Mouse (Mus musculus) heart, adult 18-20 months (tissue): ENCODE measurements around the gene Stmn1. TPM values are rescaled to one million over a fixed set of nuclear protein-coding genes. Genes with fewer than 3 reads are reported as not detected.

Experiments used
- DNase-seq, 2 experiments: peaks; one replicate each; pipeline ENCODE4 v3.0.0; 2021 to 2022; ENCODE audit warnings: mixed read lengths in 1 of 2
- microRNA-seq, 2 experiments: library from miRNA; unstranded; fragments of <30 nt; microRNA quantifications; one replicate each; pipeline ENCODE4 v1.2.0; 2022
- total RNA-seq, 2 experiments: library from RNA; stranded (reverse); gene quantifications; 2 replicates each; pipeline ENCODE4 v1.2.3; 2021

Gene Stmn1
- total RNA-seq, 2 experiments from 2014 or later, result 21.3 to 24.5 TPM

- DNase-seq, result no peak
Measured at GRCm38 (mm10) chr4:134514309-134514930, 46.3 kb downstream of the Stmn1 start.

- DNase-seq, result no peak
Measured at GRCm38 (mm10) chr4:134515614-134516013, 47.5 kb downstream of the Stmn1 start.

GRCm38 (mm10) chr4:134516981-134517380, 48.9 kb downstream of the Stmn1 start:
- peak; percentile 64 to 81 for DNase-seq

- no peak for DNase-seq
Measured at GRCm38 (mm10) chr4:134517719-134518118, 49.6 kb downstream of the Stmn1 start.

- DNase-seq, result no peak
Measured at GRCm38 (mm10) chr4:134518541-134518940, 50.4 kb downstream of the Stmn1 start.

- no peak for DNase-seq
Measured at GRCm38 (mm10) chr4:134519281-134519680, 51.2 kb downstream of the Stmn1 start.

Small RNA genes lying within 50 kb of the gene (microRNA-seq; reads per million reads assigned to microRNA genes)
- gene Gm23634, result 1.5 to 3.0 reads per million in 2 experiments

Other genes starting within 250 kb of the Stmn1 start
- not detected for gene Catsper4, start 240.9 kb upstream of the Stmn1 start, total RNA-seq
- 1 to 10 TPM; 3.9 to 6.3 TPM for gene Cnksr1, start 229.9 kb upstream of the Stmn1 start, total RNA-seq
- gene E130218I03Rik, start 224.7 kb upstream of the Stmn1 start, total RNA-seq, result not detected
- gene Zfp593, start 222.7 kb upstream of the Stmn1 start, total RNA-seq, result 1 to 10 TPM; 3.3 to 3.6 TPM
- not detected for gene Gm30191, start 221.4 kb upstream of the Stmn1 start, total RNA-seq
- gene Grrp1, start 214.2 kb upstream of the Stmn1 start, total RNA-seq, result 1 to 10 TPM; 5.1 to 6.3 TPM
- gene Pdik1l, start 180.4 kb upstream of the Stmn1 start, total RNA-seq, result 1 to 10 TPM; 4.8 to 8.0 TPM
- 100 to 1,000 TPM; 195 to 199 TPM for gene Trim63, start 153.2 kb upstream of the Stmn1 start, total RNA-seq
- under 1 TPM; 0.30 to 0.72 TPM for gene Slc30a2, start 125.1 kb upstream of the Stmn1 start, total RNA-seq
- gene Extl1, start 84.5 kb upstream of the Stmn1 start, total RNA-seq, result 10 to 100 TPM; 19.7 to 19.8 TPM
- gene Pafah2, start 72.0 kb upstream of the Stmn1 start, total RNA-seq, result 1 to 10 TPM; 6.1 to 7.9 TPM
- 10 to 100 TPM; 15.5 to 15.7 TPM for gene Paqr7, start 28.4 kb downstream of the Stmn1 start, total RNA-seq
- gene Aunip, start 42.7 kb downstream of the Stmn1 start, total RNA-seq, result under 1 TPM in 1 of 2 experiments, not detected in 1; 0.36 TPM
- 100 to 1,000 TPM; 184 to 217 TPM for gene Mtfr1l, start 67.1 kb downstream of the Stmn1 start, total RNA-seq
- gene Selenon, start 83.8 kb downstream of the Stmn1 start, total RNA-seq, result 10 to 100 TPM; 16.8 to 17.0 TPM
- 10 to 100 TPM; 26.9 to 28.3 TPM for gene Man1c1, start 236.0 kb downstream of the Stmn1 start, total RNA-seq